Mouse (Mus musculus) 416B (cell line): Measurements from ENCODE around the gene Nrcam.
"Not testable (repeated sequence)": the region's sequence is repeated elsewhere in the genome, so short reads cannot be mapped to it uniquely, and the experiment has no call there.

Experiments
- DNase-seq: peaks from one replicate; pipeline ENCODE4 v3.0.0; 2011; ENCODE audit warnings: low read depth

Nrcam gene

GRCm38 (mm10) chr12:44328381-44329315 is at the start of gene Nrcam:
TSS of gene Nrcam (plus strand) at chr12:44328885.
- DNase-seq, result no peak

- not testable (repeated sequence) for DNase-seq
Measured at GRCm38 (mm10) chr12:44280147-44280546, 48.5 kb upstream of the Nrcam start.

GRCm38 (mm10) chr12:44281534-44281933 is 47.2 kb upstream of the Nrcam start:
- no peak for DNase-seq

- no peak for DNase-seq
Measured at GRCm38 (mm10) chr12:44283378-44283777, 45.3 kb upstream of the Nrcam start.

GRCm38 (mm10) chr12:44286992-44287391 is 41.7 kb upstream of the Nrcam start:
- DNase-seq, result no peak

GRCm38 (mm10) chr12:44292281-44292680 is 36.4 kb upstream of the Nrcam start:
- peak; percentile 77 for DNase-seq

GRCm38 (mm10) chr12:44300793-44301192 is 27.9 kb upstream of the Nrcam start:
- no peak for DNase-seq

- no peak for DNase-seq
Measured at GRCm38 (mm10) chr12:44304012-44304411, 24.7 kb upstream of the Nrcam start.

- no peak for DNase-seq
Measured at GRCm38 (mm10) chr12:44304869-44305268, 23.8 kb upstream of the Nrcam start.

GRCm38 (mm10) chr12:44308221-44308620 is 20.5 kb upstream of the Nrcam start:
- DNase-seq, result no peak

- DNase-seq, result no peak
Measured at GRCm38 (mm10) chr12:44315212-44315611, 13.5 kb upstream of the Nrcam start.

- peak; percentile 4 for DNase-seq
Measured at GRCm38 (mm10) chr12:44325091-44325490, 3.6 kb upstream of the Nrcam start.

- DNase-seq, result no peak
Measured at GRCm38 (mm10) chr12:44327452-44327851, 1.2 kb upstream of the Nrcam start.

- DNase-seq, result no peak
Measured at GRCm38 (mm10) chr12:44329316-44330215, 881 bp downstream of the Nrcam start.

GRCm38 (mm10) chr12:44330216-44330719 is 1.6 kb downstream of the Nrcam start:
- DNase-seq, result no peak

GRCm38 (mm10) chr12:44337136-44337640 is 8.5 kb downstream of the Nrcam start:
- DNase-seq, result no peak

- no peak for DNase-seq
Measured at GRCm38 (mm10) chr12:44338195-44338622, 9.5 kb downstream of the Nrcam start.

GRCm38 (mm10) chr12:44344075-44344474 is 15.4 kb downstream of the Nrcam start:
- DNase-seq, result peak; percentile 50

- no peak for DNase-seq
Measured at GRCm38 (mm10) chr12:44345251-44345650, 16.6 kb downstream of the Nrcam start.

GRCm38 (mm10) chr12:44346143-44346542 is 17.5 kb downstream of the Nrcam start:
- DNase-seq, result no peak

GRCm38 (mm10) chr12:44355116-44355515 is 26.4 kb downstream of the Nrcam start:
- DNase-seq, result peak; percentile 40

GRCm38 (mm10) chr12:44357460-44357859 is 28.8 kb downstream of the Nrcam start:
- no peak for DNase-seq
